Mouse (Mus musculus): Measurements from ENCODE around the gene Kif11.

DNA sequence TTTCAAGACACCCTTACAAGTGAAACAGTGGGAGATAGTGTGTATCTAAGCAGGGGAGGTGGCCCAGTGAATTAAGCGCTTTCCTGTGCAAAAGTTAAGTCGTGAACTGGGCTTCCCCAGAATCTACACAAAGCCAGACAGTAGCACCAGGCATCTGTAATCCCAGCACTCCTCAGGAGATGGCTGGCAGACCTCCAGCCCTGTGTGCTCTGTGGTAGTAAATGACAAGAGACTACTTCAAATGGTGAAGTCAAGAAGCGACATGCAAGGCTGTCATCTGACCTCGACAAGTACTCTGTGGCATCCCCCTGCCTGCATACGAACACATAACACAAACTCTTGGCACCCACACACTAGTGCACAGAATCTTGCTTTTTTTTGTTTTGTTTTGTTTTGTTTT, 49.0 kb upstream of the Kif11 start:
- TF ChIP-seq POLR2A (IDR thresholded peaks at IDR 0.05; ENCODE audit: insufficient read depth, low read depth, low read length) (no peak), CTCF (IDR thresholded peaks at IDR 0.05) (no peak), EP300 (IDR thresholded peaks at IDR 0.05; ENCODE audit: insufficient read depth, low read depth, low read length) (no peak)
